Mouse (Mus musculus): Measurements from ENCODE around the gene B3galt4.

DNA sequence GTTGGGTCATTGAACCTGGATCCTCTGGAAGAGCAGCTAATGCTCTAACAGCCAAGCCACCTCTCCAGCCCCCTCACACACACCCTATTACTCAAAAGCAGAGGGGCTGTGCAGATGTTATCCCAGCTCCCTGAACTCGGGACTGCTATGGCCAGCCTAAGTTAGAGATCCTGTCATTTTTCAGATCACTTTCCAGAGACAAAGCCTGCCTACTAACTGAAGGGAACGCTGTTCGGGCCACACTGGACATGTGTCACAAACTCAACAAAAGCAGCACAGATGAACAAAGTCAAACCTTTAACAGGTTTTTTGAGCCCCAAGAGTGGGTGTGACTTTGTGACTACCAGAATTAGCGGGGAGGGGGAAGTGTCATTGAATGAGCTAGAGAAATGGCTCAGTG lies 1.6 kb upstream of the B3galt4 start:
- no peak for TF ChIP-seq TAL1 (IDR thresholded peaks at IDR 0.05; ENCODE audit: low read length)
- TF ChIP-seq GATA1 (IDR thresholded peaks at IDR 0.05; ENCODE audit: low read length): no peak

Data from erythroblast, embryonic 14.5 days (primary cell).